Mouse (Mus musculus): ENCODE measurements around the gene Dzip1.

Gene Dzip1

DNA sequence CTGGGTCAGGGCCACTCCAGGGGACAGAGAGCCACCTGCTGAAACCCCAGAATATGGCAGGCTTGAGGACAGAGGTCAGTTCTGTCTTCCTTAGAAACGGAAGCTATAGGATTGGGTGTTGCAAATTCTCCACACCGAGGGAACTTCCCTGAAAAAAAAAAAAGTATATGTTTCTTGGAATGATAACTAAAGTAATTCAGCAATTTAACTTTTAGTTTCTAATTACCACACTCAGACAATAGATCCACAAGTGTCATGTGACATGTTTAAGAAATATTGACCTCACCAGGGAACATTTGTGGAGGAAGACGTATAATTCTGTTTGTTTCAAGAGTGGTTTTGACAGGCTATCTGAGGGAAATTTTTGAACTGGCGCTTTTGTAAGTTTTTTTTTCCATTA is 93.7 kb downstream of the Dzip1 start:
- DNase-seq: no peak

GRCm38 (mm10) chr14:118829331-118830095 is 95.7 kb downstream of the Dzip1 start:
- DNase-seq: peak; percentile 21

GRCm38 (mm10) chr14:118827283-118827904 is 97.9 kb downstream of the Dzip1 start:
- DNase-seq: no peak

DNA sequence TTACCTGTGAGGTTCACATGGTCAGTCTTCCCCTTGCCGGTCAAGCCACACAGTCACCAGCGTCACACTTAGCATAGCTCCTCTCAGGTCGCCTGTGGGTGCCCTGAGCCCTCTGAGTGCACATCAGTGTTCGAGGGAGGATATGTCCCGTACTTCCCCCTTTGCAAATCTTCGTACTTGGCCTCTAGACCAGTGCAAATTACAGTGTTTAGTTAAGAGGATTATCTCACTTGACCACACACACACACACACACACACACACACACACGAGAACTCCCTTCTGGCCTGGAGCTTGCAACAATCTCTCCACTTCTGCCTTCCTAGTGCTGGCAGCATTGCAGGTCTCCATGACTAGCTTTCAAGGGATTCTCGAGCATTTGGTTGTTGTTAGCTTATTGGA is 98.9 kb downstream of the Dzip1 start:
- no peak for DNase-seq

Data from right cerebral cortex, postnatal 25 days (tissue).